Mouse (Mus musculus) G1E (cell line): Measurements from ENCODE around the gene Supt16. TPM values are rescaled to one million over a fixed set of nuclear protein-coding genes. Genes with fewer than 3 reads are reported as not detected.

Experiments
- ATAC-seq: 2 replicates; pipeline ENCODE4 v1.8.0; 2016; ENCODE audit warnings: mild to moderate bottlenecking; ENCODE audit not compliant: insufficient number of reproducible peaks, poor library complexity, low FRiP score, severe bottlenecking; ENCODE audit errors: extremely low read depth
- DNase-seq: peaks from one replicate; pipeline ENCODE4 v3.0.0; 2012; ENCODE audit warnings: low spot score
- H3K27me3 ChIP-seq: 2 replicates; pipeline ENCODE4 v1.6.1; 2012; ENCODE audit warnings: mild to moderate bottlenecking, low read length, inconsistent platforms; ENCODE audit not compliant: insufficient read depth
- H3K36me3 ChIP-seq: replicated peaks from 2 replicates; pipeline ENCODE3; 2012; ENCODE audit warnings: mild to moderate bottlenecking, inconsistent platforms
- H3K4me1 ChIP-seq: 2 replicates; pipeline ENCODE4 v1.6.1; 2012; ENCODE audit warnings: low read depth, low read length, inconsistent platforms, mixed read lengths; ENCODE audit not compliant: insufficient read depth
- H3K4me3 ChIP-seq: 2 replicates; pipeline ENCODE4 v1.5.1; 2012; ENCODE audit warnings: low read depth, mild to moderate bottlenecking, inconsistent platforms, low read length, moderate library complexity, mixed read lengths
- H3K9me3 ChIP-seq: replicated peaks from 2 replicates; pipeline ENCODE4 v1.6.1; 2012; ENCODE audit warnings: inconsistent platforms
- CTCF ChIP-seq: IDR thresholded peaks from 2 replicates; pipeline ENCODE4 v1.5.1; 2012; ENCODE audit warnings: low read depth, low read length, inconsistent platforms, mixed read lengths
- GATA1 ChIP-seq: IDR thresholded peaks from 2 replicates; pipeline ENCODE4 v1.6.1; 2012; ENCODE audit warnings: borderline replicate concordance, low read length, inconsistent platforms, mixed read lengths
- GATA2 ChIP-seq: IDR thresholded peaks from 2 replicates; pipeline ENCODE4 v1.6.1; 2012; ENCODE audit warnings: low read depth, low read length, inconsistent platforms, borderline replicate concordance
- POLR2AphosphoS5 ChIP-seq: IDR thresholded peaks from 2 replicates; pipeline ENCODE4 v1.6.1; 2012; ENCODE audit warnings: low read depth, low read length, inconsistent platforms; ENCODE audit not compliant: insufficient replicate concordance
- TAL1 ChIP-seq: conservative IDR thresholded peaks from 2 replicates; pipeline ENCODE4 v1.6.1; 2012; ENCODE audit warnings: low read depth, low read length, inconsistent platforms, mixed read lengths
- polyA plus RNA-seq: library from polyadenylated mRNA; stranded (reverse); fragments of >175 nt; gene quantifications from 2 replicates; pipeline ENCODE4 v1.2.3, GENCODE M21; 2012
- total RNA-seq, 2 experiments: library from RNA; stranded (forward) in 1 of 2; stranded (reverse) in 1 of 2; fragments of 200-1000 nt in 1 of 2; fragments of >200 nt in 1 of 2; fragmentation: Nextera tagmentation in 1 of 2; gene quantifications; 2 replicates each; pipeline ENCODE4 v1.2.3; 2014 to 2017

Supt16 gene
- total and polyA plus RNA-seq, 3 experiments = 44.7 to 225 (median 173) TPM

GRCm38 (mm10) chr14:52118456-52118822 is 78.8 kb downstream of the Supt16 start:
- Histone ChIP-seq H3K36me3 (no peaks in the 10 kb centered on the region), H3K4me3 (no peak overlapping the region), H3K9me3 (no peaks in the 10 kb centered on the region), H3K27me3 (peaks cover 17% of the 10 kb centered on the region), H3K4me1 (peaks cover 4% of the 10 kb centered on the region; the same call in 1 of the 2 replicates)
- no peak for DNase-seq
- TF ChIP-seq GATA2 (no peak), TAL1 (no peak), GATA1 (no peak), POLR2AphosphoS5 (no peak), CTCF (no peak)
- ATAC-seq = no peak

- H3K4me3 ChIP-seq = no peak overlapping the region
These were observed 80.0 kb downstream of the Supt16 start for GRCm38 (mm10) chr14:52117241-52117640.

GRCm38 (mm10) chr14:52114101-52114500 is 83.1 kb downstream of the Supt16 start:
- no peak for TF ChIP-seq GATA1
- TF ChIP-seq CTCF = no peak
- no peak for TF ChIP-seq GATA2
- no peak for TF ChIP-seq POLR2AphosphoS5
- TF ChIP-seq TAL1 = no peak
- no peak for DNase-seq
- peaks cover 1% of the 10 kb centered on the region; the same call in 1 of the 2 replicates for H3K4me1 ChIP-seq

More at GRCm38 (mm10) chr14:52117241-52117640, 80.0 kb downstream of the Supt16 start:
- TF ChIP-seq GATA2 (no peak), CTCF (no peak), TAL1 (no peak), POLR2AphosphoS5 (no peak), GATA1 (no peak)
- H3K9me3 ChIP-seq = no peaks in the 10 kb centered on the region
- ATAC-seq (no peak), DNase-seq (no peak)
- peaks cover 4% of the 10 kb centered on the region; the same call in 1 of the 2 replicates for H3K4me1 ChIP-seq
- peaks cover 17% of the 10 kb centered on the region for H3K27me3 ChIP-seq
- H3K36me3 ChIP-seq = no peaks in the 10 kb centered on the region

More at GRCm38 (mm10) chr14:52114101-52114500, 83.1 kb downstream of the Supt16 start:
- Histone ChIP-seq H3K27me3 (peaks cover 14% of the 10 kb centered on the region), H3K9me3 (no peaks in the 10 kb centered on the region), H3K4me3 (no peak overlapping the region), H3K36me3 (no peaks in the 10 kb centered on the region)
- no peak for ATAC-seq

Other genes starting within 250 kb of the Supt16 start
- gene Arhgef40, start 212.7 kb downstream of the Supt16 start, total RNA-seq (2014; fragmentation: Nextera tagmentation) = 33.9 and 37.5 TPM in 2 replicates
- 3.1 and 3.4 TPM in 2 replicates for gene Arhgef40, start 212.7 kb downstream of the Supt16 start, total RNA-seq (2017)
- gene Arhgef40, start 212.7 kb downstream of the Supt16 start, polyA plus RNA-seq = 30.3 and 32.2 TPM in 2 replicates
- 0.58 and 2.5 TPM in 2 replicates for gene Tmem253, start 181.8 kb downstream of the Supt16 start, total RNA-seq (2014; fragmentation: Nextera tagmentation)
- 0.12 and 0.27 TPM in 2 replicates for gene Tmem253, start 181.8 kb downstream of the Supt16 start, total RNA-seq (2017)
- gene Tmem253, start 181.8 kb downstream of the Supt16 start, polyA plus RNA-seq = 0.19 and 0.29 TPM in 2 replicates
- gene Zfp219, start 176.7 kb downstream of the Supt16 start, total RNA-seq (2014; fragmentation: Nextera tagmentation) = 28.1 and 29.6 TPM in 2 replicates
- gene Zfp219, start 176.7 kb downstream of the Supt16 start, total RNA-seq (2017) = 16.4 and 16.9 TPM in 2 replicates
- gene Zfp219, start 176.7 kb downstream of the Supt16 start, polyA plus RNA-seq = 83.1 and 97.0 TPM in 2 replicates
- not detected in 2 replicates for gene Olfr221, start 155.0 kb downstream of the Supt16 start, total RNA-seq (2014; fragmentation: Nextera tagmentation)
- 0.16 and 0.23 TPM in 2 replicates for gene Olfr221, start 155.0 kb downstream of the Supt16 start, total RNA-seq (2017)
- not detected in 2 replicates for gene Olfr221, start 155.0 kb downstream of the Supt16 start, polyA plus RNA-seq
- 459 and 507 TPM in 2 replicates for gene Hnrnpc, start 93.4 kb downstream of the Supt16 start, total RNA-seq (2014; fragmentation: Nextera tagmentation)
- gene Hnrnpc, start 93.4 kb downstream of the Supt16 start, total RNA-seq (2017) = 383 and 544 TPM in 2 replicates
- gene Hnrnpc, start 93.4 kb downstream of the Supt16 start, polyA plus RNA-seq = 28.6 and 38.0 TPM in 2 replicates
- 0.30 TPM in 1 of 2 replicates, not detected in the other for gene Rpgrip1, start 86.7 kb downstream of the Supt16 start, total RNA-seq (2014; fragmentation: Nextera tagmentation)
- gene Rpgrip1, start 86.7 kb downstream of the Supt16 start, total RNA-seq (2017) = 1.8 and 3.1 TPM in 2 replicates
- gene Rpgrip1, start 86.7 kb downstream of the Supt16 start, polyA plus RNA-seq = 0.17 and 0.28 TPM in 2 replicates
- 222 and 247 TPM in 2 replicates for gene Chd8, start 60.4 kb upstream of the Supt16 start, total RNA-seq (2014; fragmentation: Nextera tagmentation)
- 57.6 and 78.7 TPM in 2 replicates for gene Chd8, start 60.4 kb upstream of the Supt16 start, total RNA-seq (2017)
- 16.0 and 22.6 TPM in 2 replicates for gene Chd8, start 60.4 kb upstream of the Supt16 start, polyA plus RNA-seq
- 42.4 and 49.2 TPM in 2 replicates for gene Tox4, start 81.7 kb upstream of the Supt16 start, total RNA-seq (2014; fragmentation: Nextera tagmentation)
- gene Tox4, start 81.7 kb upstream of the Supt16 start, total RNA-seq (2017) = 42.9 and 43.0 TPM in 2 replicates
- 33.1 and 37.2 TPM in 2 replicates for gene Tox4, start 81.7 kb upstream of the Supt16 start, polyA plus RNA-seq
- 31.2 and 33.2 TPM in 2 replicates for gene Rab2b, start 82.1 kb upstream of the Supt16 start, total RNA-seq (2014; fragmentation: Nextera tagmentation)
- 13.8 and 14.9 TPM in 2 replicates for gene Rab2b, start 82.1 kb upstream of the Supt16 start, total RNA-seq (2017)
- gene Rab2b, start 82.1 kb upstream of the Supt16 start, polyA plus RNA-seq = 0.62 and 0.91 TPM in 2 replicates
- gene Mettl3, start 107.7 kb upstream of the Supt16 start, total RNA-seq (2014; fragmentation: Nextera tagmentation) = 71.6 and 74.2 TPM in 2 replicates
- gene Mettl3, start 107.7 kb upstream of the Supt16 start, total RNA-seq (2017) = 95.9 and 98.6 TPM in 2 replicates
- 10.4 and 16.5 TPM in 2 replicates for gene Mettl3, start 107.7 kb upstream of the Supt16 start, polyA plus RNA-seq
- gene Sall2, start 131.3 kb upstream of the Supt16 start, total RNA-seq (2014; fragmentation: Nextera tagmentation) = 7.8 TPM in 2 replicates
- 2.3 and 2.8 TPM in 2 replicates for gene Sall2, start 131.3 kb upstream of the Supt16 start, total RNA-seq (2017)
- gene Sall2, start 131.3 kb upstream of the Supt16 start, polyA plus RNA-seq = 4.7 and 5.2 TPM in 2 replicates
- gene Olfr1513, start 159.0 kb upstream of the Supt16 start, total RNA-seq (2014; fragmentation: Nextera tagmentation) = not detected in 2 replicates
- gene Olfr1513, start 159.0 kb upstream of the Supt16 start, total RNA-seq (2017) = 0.05 and 0.06 TPM in 2 replicates
- gene Olfr1513, start 159.0 kb upstream of the Supt16 start, polyA plus RNA-seq = not detected in 2 replicates
- not detected in 2 replicates for gene Olfr1512, start 181.8 kb upstream of the Supt16 start, total RNA-seq (2014; fragmentation: Nextera tagmentation)
- 0.22 TPM in 1 of 2 replicates, not detected in the other for gene Olfr1512, start 181.8 kb upstream of the Supt16 start, total RNA-seq (2017)
- not detected in 2 replicates for gene Olfr1512, start 181.8 kb upstream of the Supt16 start, polyA plus RNA-seq
- gene Olfr1511, start 200.0 kb upstream of the Supt16 start, total RNA-seq (2014; fragmentation: Nextera tagmentation) = not detected in 2 replicates
- not detected in 2 replicates for gene Olfr1511, start 200.0 kb upstream of the Supt16 start, total RNA-seq (2017)
- gene Olfr1511, start 200.0 kb upstream of the Supt16 start, polyA plus RNA-seq = not detected in 2 replicates
- gene Olfr1510, start 217.0 kb upstream of the Supt16 start, total RNA-seq (2014; fragmentation: Nextera tagmentation) = not detected in 2 replicates
- gene Olfr1510, start 217.0 kb upstream of the Supt16 start, total RNA-seq (2017) = 0.23 and 0.27 TPM in 2 replicates
- not detected in 2 replicates for gene Olfr1510, start 217.0 kb upstream of the Supt16 start, polyA plus RNA-seq
- not detected in 2 replicates for gene Olfr1509, start 245.6 kb upstream of the Supt16 start, total RNA-seq (2014; fragmentation: Nextera tagmentation)
- 0.17 and 0.87 TPM in 2 replicates for gene Olfr1509, start 245.6 kb upstream of the Supt16 start, total RNA-seq (2017)
- gene Olfr1509, start 245.6 kb upstream of the Supt16 start, polyA plus RNA-seq = not detected in 2 replicates